Mouse (Mus musculus) cortical plate, adult 2 months (tissue): Measurements from ENCODE around the gene Acsbg2.

Experiments used
- CTCF ChIP-seq: fragments of 200-500 bp; IDR thresholded peaks from 2 replicates; pipeline ENCODE4 v1.5.1; 2011; ENCODE audit warnings: mild to moderate bottlenecking, control low read depth, low read length; ENCODE audit not compliant: insufficient read depth; ENCODE audit errors: extremely low read depth
- POLR2A ChIP-seq: fragments of 200-500 bp; IDR thresholded peaks from 2 replicates; pipeline ENCODE4 v1.6.1; 2011; ENCODE audit warnings: mild to moderate bottlenecking, low read length, control low read depth; ENCODE audit not compliant: insufficient read depth; ENCODE audit errors: extremely low read depth

DNA sequence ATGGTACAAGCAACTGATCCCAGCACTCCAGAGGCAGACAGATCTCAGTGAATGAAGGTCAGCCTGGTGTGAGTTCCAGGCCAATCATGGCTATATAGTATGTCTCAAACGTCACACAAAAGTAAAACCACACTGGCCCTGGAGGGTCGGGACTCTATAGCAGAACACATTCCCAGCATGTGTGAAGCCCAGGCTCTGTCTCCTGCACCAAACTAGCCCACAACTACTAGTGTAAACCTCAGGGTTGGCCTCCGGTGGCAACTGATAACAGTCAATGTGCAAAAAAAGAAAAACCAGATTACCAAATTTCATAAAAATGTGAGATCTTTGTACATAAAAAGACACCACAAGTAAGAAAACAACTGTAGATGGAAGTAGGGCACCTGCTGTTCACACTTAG lies 38.8 kb upstream of the Acsbg2 start:
- TF ChIP-seq POLR2A (no peak), CTCF (no peak)
